Mouse (Mus musculus) liver, adult 2 months (tissue): Measurements from ENCODE around the gene Capn6. TPM values are rescaled to one million over a fixed set of nuclear protein-coding genes. Genes with fewer than 3 reads are reported as not detected.

Experiments used
- DNase-seq: peaks from one replicate; pipeline ENCODE4 v3.0.0-alpha.2; 2011; ENCODE audit warnings: low read depth, low spot score; ENCODE audit errors: extremely low read depth
- H3K27ac ChIP-seq: fragments of 200-500 bp; replicated peaks from 2 replicates; pipeline ENCODE4 v1.5.1; 2012; ENCODE audit warnings: low read depth, mild to moderate bottlenecking, control low read depth, inconsistent platforms, low read length; ENCODE audit not compliant: insufficient read depth
- H3K27me3 ChIP-seq: fragments of 200-500 bp; 2 replicates; pipeline ENCODE4 v1.6.1; 2012; ENCODE audit warnings: mild to moderate bottlenecking, moderate library complexity, low read length, inconsistent platforms; ENCODE audit not compliant: control insufficient read depth, insufficient read depth
- H3K36me3 ChIP-seq: fragments of 200-500 bp; 2 replicates; pipeline ENCODE4 v1.6.1; 2012; ENCODE audit warnings: low read length, inconsistent platforms; ENCODE audit not compliant: control insufficient read depth, insufficient read depth
- H3K4me1 ChIP-seq: fragments of 200-500 bp; 2 replicates; pipeline ENCODE4 v1.6.1; 2011; ENCODE audit warnings: low read length; ENCODE audit not compliant: control insufficient read depth, insufficient read depth
- H3K4me3 ChIP-seq: fragments of 200-500 bp; 2 replicates; pipeline ENCODE4 v1.5.1; 2011; ENCODE audit warnings: low read depth, mild to moderate bottlenecking, control low read depth, low read length, moderate library complexity; ENCODE audit not compliant: insufficient read depth
- H3K79me2 ChIP-seq: fragments of 200-500 bp; 2 replicates; pipeline ENCODE4 v1.6.1; 2012; ENCODE audit warnings: inconsistent platforms, mild to moderate bottlenecking, low read length, moderate library complexity; ENCODE audit not compliant: control insufficient read depth, insufficient read depth
- H3K9ac ChIP-seq: fragments of 200-500 bp; 2 replicates; pipeline ENCODE4 v1.6.1; 2012; ENCODE audit warnings: low read depth, mild to moderate bottlenecking, control low read depth, inconsistent platforms, low read length
- CTCF ChIP-seq: fragments of 200-500 bp; IDR thresholded peaks from 2 replicates; pipeline ENCODE4 v1.5.1; 2011; ENCODE audit warnings: low read depth, low read length, control low read depth
- POLR2A ChIP-seq: fragments of 200-500 bp; IDR thresholded peaks from 2 replicates; pipeline ENCODE4 v1.6.1; 2011; ENCODE audit warnings: low read length, control low read depth; ENCODE audit not compliant: insufficient read depth; ENCODE audit errors: extremely low read depth
- WGBS: fragments of 180-500 bp; shearing (Covaris S2); methylation state at CpG from one replicate; pipeline ENCODE4 v1.1.7; 2018; 5-methylcytosine and 5-hydroxymethylcytosine counted together
- polyA plus RNA-seq: library from polyadenylated mRNA; depleted of rRNA; stranded (reverse); fragments of >200 nt; gene quantifications from 2 replicates; pipeline ENCODE4 v1.2.3, GENCODE M21; 2012; rRNA removed
- total RNA-seq: library from RNA; depleted of rRNA; stranded (reverse); fragments of >200 nt; gene quantifications from 2 replicates; pipeline ENCODE4 v1.2.3, GENCODE M21; 2014; rRNA removed

Capn6 gene
- 0.65 and 0.94 TPM in 2 replicates for total RNA-seq
- 0.36 and 0.38 TPM in 2 replicates for polyA plus RNA-seq

- no peak within 1 kb of the TSS for H3K9ac ChIP-seq
- no peaks in the 10 kb centered on the region for H3K36me3 ChIP-seq
- no peaks in the 10 kb centered on the region for H3K27me3 ChIP-seq
- WGBS, result 47% methylated on average over 4 of the region's 4 CpGs
- no peak for TF ChIP-seq POLR2A
- no peak for TF ChIP-seq CTCF
- H3K79me2 ChIP-seq, result no peaks in the 10 kb centered on the region
- H3K4me1 ChIP-seq, result no peaks in the 10 kb centered on the region
- no peak for DNase-seq
- no peak within 1 kb of the TSS; the same call in 1 of the 2 replicates for H3K4me3 ChIP-seq
- H3K27ac ChIP-seq, result no peak within 1 kb of the TSS
Measured at GRCm38 (mm10) chrX:143827212-143827611, at the start of gene Capn6. TSS of gene Capn6 (minus strand) at chrX:143827414.

- no peaks in the 10 kb centered on the region for H3K4me1 ChIP-seq
Measured at GRCm38 (mm10) chrX:143867129-143867664, 40.0 kb upstream of the Capn6 start.

GRCm38 (mm10) chrX:143851351-143851750 is 24.1 kb upstream of the Capn6 start:
- no peak overlapping the region for H3K27ac ChIP-seq

More at GRCm38 (mm10) chrX:143867129-143867664, 40.0 kb upstream of the Capn6 start:
- Histone ChIP-seq H3K9ac (no peak overlapping the region), H3K79me2 (no peaks in the 10 kb centered on the region), H3K4me3 (no peak overlapping the region), H3K36me3 (no peaks in the 10 kb centered on the region), H3K27ac (no peak overlapping the region), H3K27me3 (no peaks in the 10 kb centered on the region)
- no peak for DNase-seq
- 81% methylated on average over 5 of the region's 5 CpGs for WGBS
- TF ChIP-seq POLR2A, result no peak
- TF ChIP-seq CTCF, result no peak

GRCm38 (mm10) chrX:143849969-143850368 is 22.8 kb upstream of the Capn6 start:
- Histone ChIP-seq H3K9ac (no peak overlapping the region), H3K4me3 (no peak overlapping the region), H3K27me3 (no peaks in the 10 kb centered on the region), H3K27ac (no peak overlapping the region), H3K79me2 (no peaks in the 10 kb centered on the region), H3K36me3 (no peaks in the 10 kb centered on the region), H3K4me1 (no peaks in the 10 kb centered on the region)
- DNase-seq, result no peak
- 92% methylated on average over 3 of the region's 3 CpGs for WGBS
- no peak for TF ChIP-seq POLR2A
- no peak for TF ChIP-seq CTCF

More at GRCm38 (mm10) chrX:143851351-143851750, 24.1 kb upstream of the Capn6 start:
- no peak overlapping the region for H3K9ac ChIP-seq
- WGBS, result 87% methylated on average over 3 of the region's 3 CpGs
- no peaks in the 10 kb centered on the region for H3K36me3 ChIP-seq
- H3K4me1 ChIP-seq, result no peaks in the 10 kb centered on the region
- TF ChIP-seq POLR2A, result no peak
- H3K27me3 ChIP-seq, result no peaks in the 10 kb centered on the region
- DNase-seq, result no peak
- no peak overlapping the region for H3K4me3 ChIP-seq
- H3K79me2 ChIP-seq, result no peaks in the 10 kb centered on the region

GRCm38 (mm10) chrX:143846637-143847036 is 19.4 kb upstream of the Capn6 start:
- Histone ChIP-seq H3K4me1 (no peaks in the 10 kb centered on the region), H3K79me2 (no peaks in the 10 kb centered on the region), H3K4me3 (no peak overlapping the region), H3K9ac (no peak overlapping the region), H3K36me3 (no peaks in the 10 kb centered on the region), H3K27ac (no peak overlapping the region), H3K27me3 (no peaks in the 10 kb centered on the region)
- WGBS, result 88% methylated on average over 3 of the region's 3 CpGs
- no peak for DNase-seq
- no peak for TF ChIP-seq CTCF
- TF ChIP-seq POLR2A, result no peak

- no peaks in the 10 kb centered on the region for H3K4me1 ChIP-seq
- TF ChIP-seq POLR2A (no peak), CTCF (no peak)
- DNase-seq, result no peak
- H3K4me3 ChIP-seq, result no peak overlapping the region; the same call in 1 of the 2 replicates
- no peak overlapping the region for H3K27ac ChIP-seq
- 32% methylated on average over 4 of the region's 4 CpGs for WGBS
- H3K36me3 ChIP-seq, result no peaks in the 10 kb centered on the region
- H3K27me3 ChIP-seq, result no peaks in the 10 kb centered on the region
- H3K9ac ChIP-seq, result no peak overlapping the region
- no peaks in the 10 kb centered on the region for H3K79me2 ChIP-seq
Measured at GRCm38 (mm10) chrX:143826521-143826920, 693 bp downstream of the Capn6 start.
